Mouse (Mus musculus): ENCODE measurements at regions not wholly inside any gene's neighbourhood (a gene's known extent, or its start where the extent isn't known, plus 50 kb on each side); places are given as distances from the start of the nearest gene placed in this dataset.

DNA sequence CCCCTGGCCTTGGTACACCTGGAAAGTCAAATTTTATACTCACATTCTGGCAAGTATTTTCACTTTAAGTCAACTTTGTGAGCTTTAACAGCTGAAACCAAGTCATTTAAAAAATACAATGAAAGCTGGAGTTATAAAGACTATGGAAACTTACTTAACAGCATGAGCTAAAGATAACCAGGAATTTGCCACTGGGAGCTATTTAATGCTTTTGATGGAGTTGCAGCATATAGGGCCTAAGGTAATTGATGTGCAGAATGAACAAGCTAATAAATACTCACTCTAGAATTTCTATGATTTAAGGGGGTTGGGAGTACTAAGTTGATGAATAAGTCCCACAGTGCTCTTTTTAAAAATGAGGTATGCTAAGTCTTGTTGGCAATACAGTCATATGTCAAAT is 463.5 kb upstream of the Dmac1 start:
- no peak for DNase-seq (ENCODE audit: low read depth, low spot score)

DNA sequence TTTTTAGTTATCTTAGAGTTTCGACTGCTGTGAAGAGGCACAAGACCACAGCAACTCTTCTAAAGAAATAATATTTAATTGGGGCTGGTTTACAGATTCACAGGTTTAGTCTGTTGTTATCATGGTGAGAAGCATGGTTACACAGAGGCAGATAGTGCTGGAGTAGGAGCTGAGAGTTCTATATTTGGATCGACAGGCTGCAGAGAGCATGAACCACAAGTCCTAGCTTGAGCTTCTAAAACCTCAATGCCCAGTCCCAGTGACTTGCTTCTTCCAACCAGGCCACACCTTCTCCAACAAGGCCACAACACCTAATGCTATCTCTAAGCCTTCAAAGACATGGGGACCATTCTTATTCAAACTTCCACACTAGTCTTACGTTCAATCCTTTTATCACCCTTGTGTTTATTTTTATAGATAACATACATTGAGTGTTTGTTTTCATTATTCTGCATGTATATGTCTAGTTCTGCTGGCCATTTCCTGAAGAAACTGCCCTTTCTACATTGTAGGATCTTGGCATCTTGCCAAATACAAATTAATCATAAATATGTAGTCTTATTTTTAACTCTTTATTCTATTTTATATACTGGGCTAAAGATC is 452.8 kb upstream of the Dmac1 start:
- no peak for DNase-seq (ENCODE audit: low read depth, low spot score)

DNA sequence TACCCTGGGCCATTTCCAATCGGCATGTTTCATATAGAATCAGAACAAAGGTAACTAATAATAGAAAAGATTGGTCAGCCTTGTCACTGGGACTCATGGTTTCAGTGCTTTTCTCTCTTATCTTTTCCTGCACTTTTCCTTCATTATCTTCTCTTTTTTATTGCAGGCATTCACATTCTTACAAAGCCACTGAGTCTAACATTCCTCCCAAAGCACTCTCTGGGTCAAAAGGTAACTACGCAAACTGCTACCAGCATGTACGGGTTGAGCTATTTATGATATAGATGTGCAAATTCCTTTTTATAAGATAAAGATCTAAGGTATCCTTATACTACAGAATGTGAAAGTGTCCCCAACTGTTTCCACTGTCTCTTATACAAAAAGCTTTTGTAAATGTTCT is 436.5 kb upstream of the Dmac1 start:
- DNase-seq (ENCODE audit: low read depth, low spot score): no peak

DNA sequence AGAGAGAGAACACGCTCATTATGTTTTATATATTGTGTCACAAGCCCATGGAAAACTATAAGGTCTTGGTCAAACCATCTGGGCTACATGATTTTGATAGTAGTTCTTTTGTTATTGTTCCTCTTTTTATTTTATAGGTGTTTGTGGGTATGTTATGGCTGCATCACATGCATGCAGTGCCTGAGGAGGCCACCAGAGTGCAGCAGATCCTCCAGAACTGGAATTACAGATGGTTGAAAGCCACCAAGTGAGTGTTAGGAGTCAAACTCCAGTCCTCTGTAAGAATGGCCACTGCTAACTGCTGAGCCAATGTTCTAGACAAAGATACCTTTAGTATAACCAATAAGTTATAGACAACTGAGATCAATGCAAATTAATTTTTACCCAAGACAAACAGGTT is 435.9 kb upstream of the Dmac1 start:
- peak; percentile 3 for DNase-seq (ENCODE audit: low read depth, low spot score)

DNA sequence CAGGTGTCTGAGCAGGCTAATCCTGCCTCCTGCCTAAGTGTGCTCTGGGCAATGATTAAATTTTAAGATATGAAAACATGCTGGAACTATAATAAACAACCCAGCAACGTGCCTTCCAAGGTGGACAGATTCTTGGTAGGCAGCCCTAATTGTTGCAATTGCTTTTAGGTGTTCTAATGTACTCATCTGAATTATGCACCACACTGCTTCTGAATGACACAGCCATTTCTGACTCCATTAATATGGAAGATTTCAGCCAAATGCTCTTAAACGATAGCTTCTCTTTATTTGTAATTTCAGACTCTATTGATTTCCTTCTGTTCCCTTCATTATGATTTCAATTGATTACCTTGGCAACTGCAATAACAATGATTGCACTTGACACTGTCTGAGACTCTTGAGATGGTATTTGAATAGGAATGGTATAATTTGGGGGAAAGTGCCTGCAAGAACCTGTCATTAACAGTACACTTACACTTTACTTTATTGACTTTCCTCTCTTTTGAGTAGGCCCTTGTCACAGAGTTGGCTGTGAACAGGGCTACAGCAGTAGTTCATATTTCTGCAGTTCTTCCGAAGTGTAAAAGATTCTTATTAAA is 422.8 kb upstream of the Dmac1 start:
- no peak for DNase-seq (ENCODE audit: low read depth, low spot score)

DNA sequence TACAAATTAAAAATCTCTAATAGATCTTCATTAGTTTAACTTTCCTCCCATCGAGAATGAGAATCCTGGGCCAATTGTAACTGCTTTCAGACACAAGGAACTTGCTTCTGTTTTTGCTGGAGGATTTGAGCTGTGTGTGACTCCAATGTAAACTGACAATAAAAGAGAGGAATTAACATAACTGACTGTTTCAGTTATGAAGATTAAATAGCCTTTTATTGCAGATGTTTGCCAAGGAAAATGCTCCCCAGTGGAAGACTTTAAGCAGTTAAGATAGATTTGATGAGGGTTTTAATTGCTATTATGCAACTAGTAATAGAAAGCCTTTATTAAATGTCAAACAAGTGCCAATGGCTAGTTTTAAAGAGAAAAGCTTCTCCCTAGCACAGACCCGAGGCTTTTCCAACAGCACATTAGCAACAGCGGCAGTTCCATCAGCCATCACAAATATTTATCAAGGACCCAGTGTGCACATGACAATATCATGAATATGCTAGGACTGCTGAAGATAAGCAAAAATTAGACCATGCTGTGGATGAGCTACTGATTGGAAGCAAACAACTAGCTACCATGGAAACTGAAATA is 398.6 kb upstream of the Dmac1 start:
- no peak for DNase-seq (ENCODE audit: low read depth, low spot score)

DNA sequence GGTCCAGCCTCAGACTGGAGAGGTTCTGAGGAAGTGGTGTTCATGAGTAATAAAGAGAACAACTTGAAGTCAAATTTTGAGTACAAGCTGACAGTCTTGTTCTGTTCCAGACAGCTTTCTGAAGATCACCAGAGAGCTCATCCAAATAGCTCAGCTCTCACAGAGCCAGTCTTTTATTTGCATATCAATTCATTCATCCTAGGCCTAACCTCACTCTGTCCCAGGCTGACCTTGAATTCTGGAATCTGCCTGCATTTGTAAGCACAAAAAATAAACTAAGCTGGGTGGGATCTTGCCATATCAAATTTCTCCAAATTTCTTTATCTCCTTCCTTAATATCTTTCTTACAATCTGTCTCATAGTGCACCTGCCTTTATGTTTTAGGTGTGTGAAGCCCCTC is 362.9 kb upstream of the Dmac1 start:
- DNase-seq (ENCODE audit: low read depth, low spot score): no peak

DNA sequence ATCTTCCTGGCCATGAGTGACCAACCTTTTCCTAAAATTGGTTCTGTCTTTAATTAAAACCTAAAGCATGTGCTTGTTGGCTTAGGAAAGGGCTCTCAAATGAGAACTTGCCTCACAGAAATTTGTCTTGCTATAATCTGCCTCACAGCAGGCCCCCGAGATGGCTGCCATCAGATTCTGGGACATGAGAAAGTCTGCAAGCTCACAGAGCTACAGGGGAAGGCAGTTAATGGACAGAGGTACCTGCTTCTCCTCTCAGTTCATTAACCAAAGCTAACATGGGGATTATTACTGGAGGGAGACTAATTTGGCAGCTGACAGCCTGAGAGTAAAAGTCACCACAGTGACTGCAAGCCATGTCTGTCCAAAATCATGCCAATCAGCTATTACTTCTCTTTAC is 358.5 kb upstream of the Dmac1 start:
- no peak for DNase-seq (ENCODE audit: low read depth, low spot score)

DNA sequence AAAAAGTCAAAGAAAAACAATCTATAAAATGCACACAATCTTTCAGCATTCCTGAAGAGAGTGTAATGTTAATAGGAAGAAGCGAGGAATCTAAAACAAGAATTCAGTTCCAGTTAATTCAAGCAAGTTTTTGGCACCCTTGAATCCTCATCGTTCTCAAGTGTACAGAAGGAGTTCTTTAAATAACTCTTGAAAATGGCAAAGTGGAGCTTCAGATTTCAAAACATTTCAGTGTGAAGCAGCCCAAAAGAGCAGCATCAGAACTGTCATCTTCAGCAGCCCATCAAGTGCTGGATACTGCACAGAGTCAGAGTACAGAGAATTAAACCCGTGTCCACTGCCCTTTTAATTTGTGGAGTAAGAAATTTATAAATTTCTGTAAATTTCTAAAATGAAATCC is 311.8 kb upstream of the Dmac1 start:
- DNase-seq (ENCODE audit: low read depth, low spot score): no peak

DNA sequence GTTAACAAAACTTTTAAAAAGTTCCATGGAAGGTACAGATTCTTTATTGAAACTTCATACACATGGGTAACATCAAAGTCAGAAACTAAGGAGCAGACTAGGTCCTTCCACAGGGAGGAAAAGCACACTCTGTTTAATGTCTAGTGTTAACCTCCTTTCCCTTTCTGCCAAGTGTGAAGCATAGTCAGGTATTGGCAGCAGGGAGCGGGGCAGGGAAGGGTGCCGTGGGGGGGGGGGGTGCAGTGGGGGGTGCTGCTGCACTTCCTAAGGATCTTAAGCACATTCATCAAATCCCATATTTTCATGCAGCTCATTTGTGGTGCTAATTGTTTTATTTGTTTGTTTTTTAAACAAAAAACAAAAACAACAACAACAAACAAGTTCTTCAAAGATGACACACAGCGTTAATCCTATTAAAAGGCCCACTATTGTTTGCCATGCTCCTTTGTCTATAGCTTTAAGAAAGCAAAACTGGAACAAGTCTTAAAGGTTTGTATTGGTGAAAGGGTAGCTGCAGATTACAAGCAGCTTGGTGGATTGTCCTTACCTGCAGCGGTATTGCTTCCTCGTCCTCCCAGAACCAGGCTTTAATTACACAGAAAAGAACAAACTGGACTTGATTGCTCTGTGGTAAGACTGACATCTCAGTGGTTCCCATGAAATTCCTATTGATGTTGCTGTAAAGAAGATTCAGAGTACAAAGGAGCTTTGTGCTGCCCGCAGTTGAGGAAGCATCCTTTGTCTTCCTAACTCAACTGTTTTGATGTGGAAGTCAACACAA is 310.2 kb upstream of the Dmac1 start:
- DNase-seq (ENCODE audit: low read depth, low spot score): no peak

DNA sequence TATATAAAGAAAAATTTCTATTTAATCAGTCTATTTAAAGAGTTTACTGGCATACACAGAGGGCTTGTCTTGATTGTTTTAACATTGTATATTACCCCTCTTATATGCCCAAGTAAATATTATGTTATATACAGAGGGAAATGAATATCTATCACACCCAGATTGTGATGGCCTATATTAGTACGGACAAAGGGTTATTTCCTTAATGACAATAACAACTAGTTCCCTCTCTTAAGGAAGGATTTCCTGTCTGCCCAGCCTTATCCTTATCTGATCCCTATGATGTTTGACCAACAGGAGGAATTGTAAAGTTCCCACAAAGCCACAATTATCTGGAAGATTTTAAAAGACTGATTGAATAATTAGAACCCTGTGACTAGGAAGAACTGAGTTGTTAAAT is 301.8 kb upstream of the Dmac1 start:
- DNase-seq (ENCODE audit: low read depth, low spot score): no peak

DNA sequence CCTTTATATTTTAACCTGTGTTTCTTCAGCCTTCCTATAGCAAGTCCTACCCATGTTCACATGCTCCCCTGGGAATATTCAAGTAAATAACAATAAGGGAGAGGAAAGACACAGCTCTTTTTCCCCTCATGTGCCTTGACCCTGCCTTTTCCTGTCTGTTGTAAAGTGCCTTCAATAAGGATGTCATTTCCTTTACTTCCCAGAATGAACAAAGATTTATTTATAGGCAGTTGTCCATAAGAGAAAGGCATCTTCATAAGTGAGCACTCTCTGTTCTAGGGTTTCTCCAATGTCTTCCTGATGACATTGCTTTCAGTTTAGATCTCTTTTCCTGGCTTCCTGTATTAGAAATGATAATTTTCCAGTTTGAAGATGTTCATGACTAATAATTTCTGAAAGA is 294.5 kb upstream of the Dmac1 start:
- DNase-seq (ENCODE audit: low read depth, low spot score): no peak

DNA sequence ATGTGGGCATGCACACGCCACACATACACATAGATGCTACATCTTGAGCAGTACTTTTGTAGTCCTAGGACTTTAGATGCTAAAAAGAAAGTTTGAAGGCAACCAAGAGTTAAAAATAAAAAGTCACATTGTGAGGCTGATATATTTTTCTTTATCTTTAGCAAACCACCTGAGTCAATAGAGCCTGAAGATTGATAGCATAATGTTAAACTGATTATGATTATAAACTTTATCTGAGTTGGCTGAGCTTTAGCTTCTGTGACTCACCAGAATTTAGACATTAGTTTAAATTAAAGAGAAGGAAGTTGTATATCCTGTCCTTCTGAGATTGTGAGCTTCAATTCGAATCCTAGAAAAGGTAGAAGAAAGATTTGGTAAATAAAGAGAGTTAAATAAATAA is 289.5 kb upstream of the Dmac1 start:
- no peak for DNase-seq (ENCODE audit: low read depth, low spot score)

DNA sequence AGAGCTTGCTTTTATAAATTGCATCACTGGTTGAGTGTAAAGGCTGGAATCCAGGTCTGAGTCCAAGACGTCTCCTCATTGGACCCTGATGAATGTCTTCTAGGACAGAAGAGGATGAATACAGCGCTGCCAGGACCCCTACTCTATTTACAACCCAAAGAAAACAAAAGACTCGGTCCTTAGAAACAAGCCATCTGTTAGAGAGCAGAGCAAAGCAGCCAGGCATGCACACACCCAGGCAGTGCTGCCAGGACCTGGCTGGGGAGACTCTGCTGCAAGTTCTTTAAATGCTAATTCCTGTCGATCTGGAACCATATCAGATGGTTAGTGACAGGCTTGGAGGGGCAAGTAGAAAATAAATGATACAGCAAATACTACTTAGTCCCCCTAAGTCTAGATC is 284.4 kb upstream of the Dmac1 start:
- DNase-seq (ENCODE audit: low read depth, low spot score): no peak

DNA sequence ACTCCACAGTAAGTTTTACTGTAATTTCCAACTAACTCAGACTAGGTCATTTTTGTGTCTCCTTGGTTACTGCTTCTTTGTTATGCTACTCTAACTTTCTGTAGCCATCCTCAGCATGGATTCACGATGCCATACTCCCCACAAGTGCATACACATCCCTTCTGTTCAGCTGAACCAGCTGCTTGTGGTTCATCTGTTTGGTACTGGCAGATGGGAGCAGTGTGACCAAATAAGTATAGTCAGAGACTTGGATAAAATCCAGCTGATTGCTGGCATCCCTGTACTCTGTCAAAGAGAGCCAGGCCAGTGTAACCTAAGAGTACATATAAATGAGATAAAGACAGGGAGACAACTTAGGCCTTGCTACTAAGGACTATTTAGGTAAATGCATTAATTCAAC is 283.7 kb upstream of the Dmac1 start:
- no peak for DNase-seq (ENCODE audit: low read depth, low spot score)

DNA sequence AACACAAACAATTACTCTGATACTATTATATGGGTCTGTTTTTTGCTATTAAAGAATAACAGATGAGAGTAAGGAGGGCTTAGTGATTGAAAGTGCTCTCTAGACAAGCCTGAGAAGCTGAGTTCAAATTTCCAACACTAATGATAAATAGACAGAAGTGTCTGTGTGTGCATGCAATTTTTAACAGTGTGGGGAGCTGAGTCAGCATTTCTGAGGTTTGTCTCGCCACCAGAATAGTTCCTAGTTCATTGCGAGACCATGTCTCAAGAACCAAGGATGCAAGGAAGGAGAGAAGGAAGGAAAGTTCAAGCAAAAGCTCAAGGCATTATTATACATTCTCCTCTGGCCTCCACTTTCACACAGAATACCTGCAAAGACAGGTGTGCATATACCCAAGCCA is 259.7 kb upstream of the Dmac1 start:
- no peak for DNase-seq (ENCODE audit: low read depth, low spot score)

DNA sequence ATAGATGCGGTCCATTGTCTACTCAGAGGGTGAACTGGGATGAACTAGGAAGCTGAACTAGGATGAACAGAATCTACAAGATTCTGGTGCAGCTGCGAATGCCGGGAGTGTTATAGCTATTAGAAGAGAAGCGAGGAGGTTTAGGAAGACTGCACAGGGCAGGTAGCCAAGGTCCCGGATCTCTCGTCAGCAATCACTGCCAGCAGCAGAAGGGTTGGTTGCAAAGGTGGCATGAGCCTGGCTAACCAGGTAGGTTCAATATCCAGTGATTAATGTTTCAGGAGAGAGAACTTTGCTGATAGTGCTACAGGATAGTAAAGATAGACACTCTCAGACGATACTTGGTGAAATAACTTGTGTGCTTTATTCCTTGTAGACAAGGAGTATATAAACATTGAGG is 257.0 kb upstream of the Dmac1 start:
- no peak for DNase-seq (ENCODE audit: low read depth, low spot score)

DNA sequence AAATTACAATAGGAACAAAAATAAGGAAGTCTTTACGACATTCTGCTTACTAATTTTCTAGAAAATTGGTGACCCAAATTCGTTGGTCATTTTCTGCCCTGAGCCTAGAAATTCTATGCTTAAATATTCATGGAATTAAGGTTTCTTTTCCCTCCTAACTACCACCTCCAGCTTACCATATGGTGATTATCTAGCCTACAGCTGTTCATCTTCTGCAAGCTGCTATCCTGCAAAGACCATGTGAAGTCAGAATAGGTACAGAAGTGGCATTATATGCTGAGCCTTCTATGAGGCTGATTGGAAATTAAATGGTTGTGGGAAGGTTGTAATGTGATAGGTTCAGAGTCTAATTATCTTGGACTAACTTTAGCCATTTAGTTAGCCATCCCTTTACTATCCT is 251.5 kb upstream of the Dmac1 start:
- no peak for DNase-seq (ENCODE audit: low read depth, low spot score)

DNA sequence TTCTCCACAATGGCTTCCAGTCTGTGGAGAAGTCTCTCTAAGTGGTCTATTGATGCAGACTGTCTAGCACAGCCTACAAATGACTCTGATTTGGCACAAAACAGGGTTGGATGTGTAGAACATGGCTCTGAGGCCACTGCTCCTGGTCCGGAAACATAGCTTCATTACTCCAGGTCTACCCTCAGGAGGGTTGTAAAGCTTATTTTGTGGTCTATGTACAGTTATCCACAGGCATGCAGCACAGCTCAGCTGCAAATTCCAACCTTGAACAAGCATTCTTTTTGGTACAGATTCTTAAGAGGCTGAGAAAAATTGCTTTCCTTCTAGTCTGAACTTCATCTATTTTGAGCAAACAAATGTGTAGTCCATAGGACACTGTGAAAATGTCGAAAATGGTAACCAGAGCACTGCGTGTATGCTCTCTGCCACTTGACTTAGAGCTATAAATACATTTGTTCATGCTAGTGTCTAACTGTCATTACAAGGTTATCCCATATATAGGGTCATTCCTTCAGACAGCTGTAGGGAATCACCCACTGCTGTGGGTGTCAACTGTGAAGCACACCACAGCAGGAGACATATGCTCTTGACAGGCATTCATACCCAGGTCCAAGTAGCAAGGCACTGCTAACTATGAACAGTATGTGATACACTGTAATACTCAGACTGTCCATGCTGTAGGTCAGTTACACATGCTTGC is 239.5 kb upstream of the Dmac1 start:
- no peak for DNase-seq (ENCODE audit: low read depth, low spot score)
